Mouse (Mus musculus): ENCODE data around the gene C9. TPM values are rescaled to one million over a fixed set of nuclear protein-coding genes. Genes with fewer than 3 reads are reported as not detected.

The C9 gene
- polyA plus RNA-seq, 1 experiment from 2014 or later: 0.95 TPM

GRCm38 (mm10) chr15:6498396-6499070 is 53.4 kb downstream of the C9 start:
- H3K9me3 ChIP-seq (ENCODE audit: low read length): no peaks in the 10 kb centered on the region
- WGBS (ENCODE audit: insufficient replicate concordance): 81% methylated on average over 10 of the region's 10 CpGs
- H3K27ac ChIP-seq (ENCODE audit: low read depth): no peak overlapping the region
- H3K4me2 ChIP-seq (ENCODE audit: low read depth, low read length): no peak overlapping the region
- no peaks in the 10 kb centered on the region for H3K36me3 ChIP-seq (replicated peaks; ENCODE audit: insufficient read depth, low read length)
- TF ChIP-seq CTCF (IDR thresholded peaks at IDR 0.05; ENCODE audit: low read depth): no peak
- no peak for TF ChIP-seq EP300 (IDR thresholded peaks at IDR 0.05; ENCODE audit: low read depth)
- no peaks in the 10 kb centered on the region for H3K27me3 ChIP-seq (ENCODE audit: insufficient read depth, low read length)
- ATAC-seq: no peak
- no peak overlapping the region for H3K9ac ChIP-seq (replicated peaks)
- H3K4me3 ChIP-seq (ENCODE audit: low read depth, low read length): no peak overlapping the region
- no peak for DNase-seq
- no peaks in the 10 kb centered on the region for H3K4me1 ChIP-seq (ENCODE audit: insufficient read depth)

DNA sequence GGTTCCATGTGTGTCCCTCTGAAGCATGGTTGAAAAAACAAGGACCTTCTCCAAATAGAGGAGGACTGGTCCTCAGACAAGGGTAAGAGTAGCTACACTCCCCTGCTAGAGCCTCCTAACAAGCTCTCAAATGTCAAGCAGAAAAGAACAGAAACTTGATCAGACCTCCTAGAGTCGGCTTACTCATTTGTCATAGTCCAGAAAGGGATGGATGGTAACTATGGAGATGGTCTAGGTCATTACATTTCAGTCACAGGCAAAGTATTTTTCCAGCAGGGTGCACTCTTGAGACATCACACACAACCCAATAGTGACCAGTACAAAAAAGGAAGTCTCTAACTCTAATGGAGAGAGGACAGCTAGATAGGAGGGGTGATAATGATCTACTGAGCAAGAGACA is 55.7 kb downstream of the C9 start:
- H3K4me3 ChIP-seq (ENCODE audit: low read depth, low read length): no peak overlapping the region
- H3K4me2 ChIP-seq (ENCODE audit: low read depth, low read length): no peak overlapping the region
- H3K27ac ChIP-seq (ENCODE audit: low read depth): no peak overlapping the region
- no peak overlapping the region for H3K9ac ChIP-seq (replicated peaks)
- no peaks in the 10 kb centered on the region for H3K4me1 ChIP-seq (ENCODE audit: insufficient read depth)
- no peaks in the 10 kb centered on the region for H3K27me3 ChIP-seq (ENCODE audit: insufficient read depth, low read length)
- ATAC-seq (peak; percentile 35; the same call in 1 of the 2 replicates), DNase-seq (no peak)
- TF ChIP-seq CTCF (IDR thresholded peaks at IDR 0.05; ENCODE audit: low read depth) (peak; percentile 60), EP300 (IDR thresholded peaks at IDR 0.05; ENCODE audit: low read depth) (no peak)
- no peaks in the 10 kb centered on the region for H3K9me3 ChIP-seq (ENCODE audit: low read length)
- H3K36me3 ChIP-seq (replicated peaks; ENCODE audit: insufficient read depth, low read length): no peaks in the 10 kb centered on the region
- 32% methylated on average over 1 of the region's 1 CpGs for WGBS (ENCODE audit: insufficient replicate concordance)

- Histone ChIP-seq H3K27me3 (ENCODE audit: insufficient read depth, low read length) (no peaks in the 10 kb centered on the region), H3K27ac (ENCODE audit: low read depth) (no peak overlapping the region), H3K9ac (replicated peaks) (no peak overlapping the region), H3K4me3 (ENCODE audit: low read depth, low read length) (no peak overlapping the region), H3K4me2 (ENCODE audit: low read depth, low read length) (no peak overlapping the region), H3K36me3 (replicated peaks; ENCODE audit: insufficient read depth, low read length) (no peaks in the 10 kb centered on the region), H3K4me1 (ENCODE audit: insufficient read depth) (peaks cover 8% of the 10 kb centered on the region), H3K9me3 (ENCODE audit: low read length) (no peaks in the 10 kb centered on the region)
- 86% methylated on average over 1 of the region's 1 CpGs for WGBS (ENCODE audit: insufficient replicate concordance)
- DNase-seq: no peak
- no peak for ATAC-seq
- no peak for TF ChIP-seq EP300 (IDR thresholded peaks at IDR 0.05; ENCODE audit: low read depth)
Observed at GRCm38 (mm10) chr15:6517525-6517924, 72.4 kb downstream of the C9 start.

DNA sequence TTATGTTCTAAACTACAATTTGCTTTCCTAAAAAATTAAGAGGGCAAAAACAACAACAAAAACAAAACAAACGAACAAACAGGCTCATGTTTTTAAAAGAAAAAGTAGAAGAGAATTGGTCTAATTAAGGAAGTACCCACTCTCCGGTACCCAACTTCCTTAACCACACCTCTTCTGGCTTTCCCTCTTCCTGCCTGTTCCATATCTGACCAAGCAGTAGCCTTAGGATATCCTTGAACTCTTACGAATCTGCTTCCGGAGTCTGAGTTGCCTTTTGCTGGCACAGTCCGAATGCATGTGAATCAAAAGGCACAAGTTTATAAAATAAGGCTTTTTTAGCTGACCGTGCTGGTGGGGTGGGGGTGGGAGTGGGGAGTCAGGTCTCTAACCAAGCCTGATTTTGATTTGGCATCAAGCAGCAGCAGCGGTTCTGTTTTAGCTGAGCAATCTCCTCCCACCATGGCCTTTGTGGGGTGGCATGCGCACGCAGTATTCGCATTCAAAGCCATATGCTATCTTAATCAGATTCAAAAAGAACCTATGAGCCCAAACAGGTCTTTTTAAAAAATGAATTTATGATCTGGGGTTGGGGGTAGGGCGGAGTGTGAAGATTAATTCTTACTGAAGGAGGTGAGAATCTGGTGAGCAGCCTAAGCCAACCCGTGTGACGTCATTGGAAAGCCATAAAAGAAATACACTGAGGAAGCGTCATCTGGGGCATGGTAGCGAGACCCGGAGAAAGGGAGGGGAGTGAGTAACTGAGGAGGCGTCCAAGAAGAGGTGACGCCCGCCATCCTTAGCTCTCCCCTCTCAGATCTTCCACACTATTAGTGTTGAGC is 74.5 kb downstream of the C9 start:
- peaks cover 8% of the 10 kb centered on the region for H3K4me1 ChIP-seq (ENCODE audit: insufficient read depth)
- no peaks in the 10 kb centered on the region for H3K36me3 ChIP-seq (replicated peaks; ENCODE audit: insufficient read depth, low read length)
- DNase-seq: no peak
- no peak overlapping the region for H3K9ac ChIP-seq (replicated peaks)
- 45% methylated on average over 19 of the region's 19 CpGs for WGBS (ENCODE audit: insufficient replicate concordance)
- H3K4me2 ChIP-seq (ENCODE audit: low read depth, low read length): peak overlapping the region; percentile 45
- H3K27me3 ChIP-seq (ENCODE audit: insufficient read depth, low read length): no peaks in the 10 kb centered on the region
- 0 out of 2 replicates have a peak overlapping the region, but pooled peaks have one; percentile 7 for H3K27ac ChIP-seq (ENCODE audit: low read depth)
- no peak overlapping the region for H3K4me3 ChIP-seq (ENCODE audit: low read depth, low read length)
- H3K9me3 ChIP-seq (ENCODE audit: low read length): no peaks in the 10 kb centered on the region
- 0 out of 2 replicates have a peak, but pooled peaks have one; percentile 20 for ATAC-seq
- TF ChIP-seq CTCF (IDR thresholded peaks at IDR 0.05; ENCODE audit: low read depth) (no peak), EP300 (IDR thresholded peaks at IDR 0.05; ENCODE audit: low read depth) (no peak)

GRCm38 (mm10) chr15:6520505-6521155 is 75.5 kb downstream of the C9 start:
- H3K9ac ChIP-seq (replicated peaks): no peak overlapping the region
- no peak for TF ChIP-seq CTCF (IDR thresholded peaks at IDR 0.05; ENCODE audit: low read depth)
- TF ChIP-seq EP300 (IDR thresholded peaks at IDR 0.05; ENCODE audit: low read depth): peak; percentile 83
- ATAC-seq: peak; percentile 61
- peak overlapping the region; percentile 45 for H3K4me2 ChIP-seq (ENCODE audit: low read depth, low read length)
- no peaks in the 10 kb centered on the region for H3K27me3 ChIP-seq (ENCODE audit: insufficient read depth, low read length)
- H3K36me3 ChIP-seq (replicated peaks; ENCODE audit: insufficient read depth, low read length): no peaks in the 10 kb centered on the region
- DNase-seq: no peak
- no peak overlapping the region; the same call in 1 of the 2 replicates for H3K4me3 ChIP-seq (ENCODE audit: low read depth, low read length)
- H3K27ac ChIP-seq (ENCODE audit: low read depth): peak overlapping the region; percentile 7; the same call in 1 of the 2 replicates
- 35% methylated on average over 10 of the region's 10 CpGs for WGBS (ENCODE audit: insufficient replicate concordance)
- peaks cover 8% of the 10 kb centered on the region for H3K4me1 ChIP-seq (ENCODE audit: insufficient read depth)
- H3K9me3 ChIP-seq (ENCODE audit: low read length): no peaks in the 10 kb centered on the region

Data from liver, postnatal 0 days (tissue).